In the genomic region with DNA sequence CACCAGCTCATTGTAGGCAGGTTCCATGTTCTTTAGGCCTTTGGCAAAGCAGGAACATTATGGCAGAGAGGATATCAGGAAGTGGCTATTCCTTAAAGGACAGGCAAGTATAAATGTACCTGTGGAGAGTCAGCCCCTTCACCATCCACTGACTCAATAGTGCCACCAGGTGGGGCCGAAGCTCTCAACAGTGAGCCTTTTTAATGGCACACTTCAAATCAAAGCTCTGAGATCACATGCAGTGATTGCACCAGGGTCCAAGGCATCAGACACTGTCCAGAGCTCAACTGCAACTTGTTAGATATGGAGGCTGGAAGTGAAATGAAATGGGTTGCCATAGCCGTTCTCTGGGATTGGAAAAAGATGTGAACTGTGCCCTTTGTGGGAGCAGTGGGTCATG, we compare ENCODE assay signal across 17 mouse cellular contexts. TPM values are rescaled to one million over a fixed set of nuclear protein-coding genes. Genes with fewer than 3 reads are reported as not detected.
DNase-seq lines count a peak whose midpoint lies in the region; ATAC-seq and TF ChIP-seq lines count a peak whose summit lies in the region.
"Not testable (repeated sequence)": the region's sequence is repeated elsewhere in the genome, so short reads cannot be mapped to it uniquely, and the experiment has no call there.
"Had no signal": no experiment of that assay in that cellular context is flagged by ENCODE, and none has a peak within 500 bp of the region (broad histone marks: within the 10 kb centered on the region; RNA-seq: fewer than 3 reads in every experiment).

No protein-coding gene starts in this region.

- H3K9me3 ChIP-seq in intestine, postnatal 0 days (ENCODE audit: control insufficient read depth); lung, embryonic 14.5 days (ENCODE audit: low read depth, low read length); midbrain, postnatal 0 days (ENCODE audit: low read length): not testable (repeated sequence)

- not testable (repeated sequence) for H3K9ac ChIP-seq in intestine, postnatal 0 days (ENCODE audit: low read depth, low read length); lung, embryonic 14.5 days; midbrain, postnatal 0 days (replicated peaks; ENCODE audit: low read length, poor library complexity, severe bottlenecking)

- not testable (repeated sequence) for H3K4me3 ChIP-seq in intestine, postnatal 0 days (ENCODE audit: low read depth, low read length); lung, embryonic 14.5 days (ENCODE audit: low read depth, low read length); midbrain, postnatal 0 days (ENCODE audit: low read depth, low read length)

- H3K36me3 ChIP-seq in intestine, postnatal 0 days (ENCODE audit: control insufficient read depth, insufficient read depth); lung, embryonic 14.5 days (ENCODE audit: insufficient read depth); midbrain, postnatal 0 days (ENCODE audit: insufficient read depth, low read length): not testable (repeated sequence)

- H3K27me3 ChIP-seq in intestine, postnatal 0 days (replicated peaks; ENCODE audit: control insufficient read depth, insufficient read depth, low read length); lung, embryonic 14.5 days (ENCODE audit: insufficient read depth, low read length); midbrain, postnatal 0 days (ENCODE audit: insufficient read depth, low read length): not testable (repeated sequence)

- H3K4me2 ChIP-seq in intestine, postnatal 0 days (replicated peaks; ENCODE audit: low read depth); lung, embryonic 14.5 days; midbrain, postnatal 0 days (ENCODE audit: low read depth, low read length, poor library complexity, severe bottlenecking): not testable (repeated sequence)

- not testable (repeated sequence) for H3K27ac ChIP-seq in intestine, postnatal 0 days (ENCODE audit: low read depth, low read length); lung, embryonic 14.5 days (ENCODE audit: low read depth); midbrain, postnatal 0 days (ENCODE audit: low read depth, low read length)

- TF ChIP-seq CTCF in intestine, postnatal 0 days (IDR thresholded peaks at IDR 0.05; ENCODE audit: low read depth), result peak; percentile 65
- TF ChIP-seq CTCF in lung, embryonic 14.5 days (IDR thresholded peaks at IDR 0.05; ENCODE audit: low read depth), result peak; percentile 44
- peak; percentile 51 for TF ChIP-seq CTCF in midbrain, postnatal 0 days (IDR thresholded peaks at IDR 0.05)

- peak; percentile 53 for DNase-seq in ES-CJ7 (ENCODE audit: low read depth, low spot score)
- DNase-seq in adrenal gland, postnatal 14 days, result peak; percentile 17
- DNase-seq in embryo, embryonic 11 days, result peak; percentile 39
- peak; percentile 52 to 63 for DNase-seq in kidney, postnatal 4 days
- peak; percentile 24 for DNase-seq in lung, embryonic 14.5 days
- peak; percentile 8 for DNase-seq in midbrain, postnatal 0 days (ENCODE audit: low spot score)
- DNase-seq in thymus, postnatal 4 days, result peak; percentile 42

- WGBS in intestine, postnatal 0 days, result 55% methylated on average over 2 of the region's 2 CpGs
- WGBS in lung, embryonic 14.5 days, result 55% methylated on average over 2 of the region's 2 CpGs
- 69% methylated on average over 2 of the region's 2 CpGs for WGBS in midbrain, postnatal 0 days

- ATAC-seq in intestine, postnatal 0 days; lung, embryonic 14.5 days (ENCODE audit: insufficient read depth); midbrain, postnatal 0 days (ENCODE audit: low FRiP score): not testable (repeated sequence)

- not testable (repeated sequence) for H3K4me1 ChIP-seq in intestine, postnatal 0 days (replicated peaks; ENCODE audit: control insufficient read depth, insufficient read depth, low read length); lung, embryonic 14.5 days (ENCODE audit: insufficient read depth); midbrain, postnatal 0 days (ENCODE audit: insufficient read depth, low read length)

RNA-seq across cellular contexts. Expression of a gene that starts 10.7 kb away (rescaled TPM):
- total RNA-seq in adrenal gland, postnatal 14 days (2021), result 10.5 and 12.8 TPM in 2 replicates
- 5.7 and 5.8 TPM in 2 replicates for polyA plus RNA-seq in intestine, postnatal 0 days (2015; fragmentation: Nextera tagmentation; extraction: Ambion mirVana)
- 0.96 and 1.2 TPM in 2 replicates for polyA plus RNA-seq in lung, embryonic 14.5 days (2014; fragmentation: Nextera tagmentation; extraction: Ambion mirVana)
- 1.1 and 3.8 TPM in 2 replicates for total RNA-seq in midbrain, postnatal 0 days (2014; rRNA removed)
- 1.7 and 2.3 TPM in 2 replicates for polyA plus RNA-seq in midbrain, postnatal 0 days (2015; fragmentation: Nextera tagmentation; extraction: Ambion mirVana)
- polyA plus RNA-seq: G1E; midbrain, embryonic 11.5 days had no signal

RNA-seq across cellular contexts. Expression of a gene that starts 20.5 kb away (rescaled TPM):
- total RNA-seq in adrenal gland, postnatal 14 days (2021), result 0.37 and 0.41 TPM in 2 replicates
- not detected in 2 replicates for polyA plus RNA-seq in intestine, postnatal 0 days (2015; fragmentation: Nextera tagmentation; extraction: Ambion mirVana)
- polyA plus RNA-seq in lung, embryonic 14.5 days (2014; fragmentation: Nextera tagmentation; extraction: Ambion mirVana), result 0.08 TPM in 1 of 2 replicates, not detected in the other
- total RNA-seq in midbrain, postnatal 0 days (2014; rRNA removed), result not detected in 2 replicates
- not detected in 2 replicates for polyA plus RNA-seq in midbrain, postnatal 0 days (2015; fragmentation: Nextera tagmentation; extraction: Ambion mirVana)
- total RNA-seq: layer of hippocampus, postnatal 14 days; left cerebral cortex, postnatal 36 days had no signal
- polyA plus RNA-seq: embryonic facial prominence, embryonic 15.5 days; forebrain, embryonic 12.5 days; G1E; heart, embryonic 15.5 days; hindbrain, embryonic 12.5 days; kidney, embryonic 14.5 days; midbrain, embryonic 11.5 days had no signal

RNA-seq across cellular contexts. Expression of a gene that starts 42.2 kb away (rescaled TPM):
- total RNA-seq in adrenal gland, postnatal 14 days (2021), result 5.3 and 11.5 TPM in 2 replicates
- 0.35 and 0.58 TPM in 2 replicates for polyA plus RNA-seq in intestine, postnatal 0 days (2015; fragmentation: Nextera tagmentation; extraction: Ambion mirVana)
- polyA plus RNA-seq in lung, embryonic 14.5 days (2014; fragmentation: Nextera tagmentation; extraction: Ambion mirVana), result 0.38 TPM in 1 of 2 replicates, not detected in the other
- 0.94 and 1.9 TPM in 2 replicates for total RNA-seq in midbrain, postnatal 0 days (2014; rRNA removed)
- polyA plus RNA-seq in midbrain, postnatal 0 days (2015; fragmentation: Nextera tagmentation; extraction: Ambion mirVana), result not detected in 2 replicates
- polyA plus RNA-seq: G1E; heart, embryonic 15.5 days; kidney, embryonic 14.5 days; midbrain, embryonic 11.5 days had no signal

RNA-seq across cellular contexts. Expression of a gene that starts 50.4 kb away (rescaled TPM):
- 1.9 and 2.6 TPM in 2 replicates for total RNA-seq in adrenal gland, postnatal 14 days (2021)
- polyA plus RNA-seq in intestine, postnatal 0 days (2015; fragmentation: Nextera tagmentation; extraction: Ambion mirVana), result 57.4 and 60.9 TPM in 2 replicates
- 1.5 and 1.7 TPM in 2 replicates for polyA plus RNA-seq in lung, embryonic 14.5 days (2014; fragmentation: Nextera tagmentation; extraction: Ambion mirVana)
- 1.0 and 1.5 TPM in 2 replicates for total RNA-seq in midbrain, postnatal 0 days (2014; rRNA removed)
- 1.6 and 2.7 TPM in 2 replicates for polyA plus RNA-seq in midbrain, postnatal 0 days (2015; fragmentation: Nextera tagmentation; extraction: Ambion mirVana)

RNA-seq across cellular contexts. Expression of a gene that starts 55.1 kb away (rescaled TPM):
- 0.22 and 0.26 TPM in 2 replicates for total RNA-seq in adrenal gland, postnatal 14 days (2021)
- polyA plus RNA-seq in intestine, postnatal 0 days (2015; fragmentation: Nextera tagmentation; extraction: Ambion mirVana), result 0.05 and 0.16 TPM in 2 replicates
- polyA plus RNA-seq in lung, embryonic 14.5 days (2014; fragmentation: Nextera tagmentation; extraction: Ambion mirVana), result not detected in 2 replicates
- not detected in 2 replicates for total RNA-seq in midbrain, postnatal 0 days (2014; rRNA removed)
- not detected in 2 replicates for polyA plus RNA-seq in midbrain, postnatal 0 days (2015; fragmentation: Nextera tagmentation; extraction: Ambion mirVana)
- total RNA-seq: layer of hippocampus, postnatal 14 days; left cerebral cortex, postnatal 36 days had no signal
- polyA plus RNA-seq: embryonic facial prominence, embryonic 15.5 days; forebrain, embryonic 12.5 days; G1E; heart, embryonic 15.5 days; midbrain, embryonic 11.5 days had no signal
